Mouse (Mus musculus): ENCODE results near the gene Aanat.

DNA sequence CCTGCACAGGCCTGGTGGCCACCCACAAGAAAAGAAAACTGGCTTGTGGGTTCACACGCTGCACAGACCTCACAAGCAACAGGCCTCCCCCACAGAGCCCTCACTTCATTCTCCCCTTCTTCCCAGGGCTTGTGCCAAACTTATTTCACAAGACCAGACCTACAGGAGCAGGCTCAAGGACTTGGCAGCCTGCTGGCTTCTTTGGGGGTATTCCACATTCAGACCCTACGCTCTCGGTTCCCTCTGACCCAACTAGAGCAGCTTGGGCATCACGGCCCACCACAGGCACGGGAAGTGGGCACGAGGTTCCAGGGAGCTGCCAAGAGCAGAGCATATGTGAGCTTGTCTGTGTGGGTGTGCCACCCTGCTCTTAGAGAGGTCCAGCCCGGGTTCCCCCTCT, 31.4 kb downstream of the Aanat start:
- TF ChIP-seq CTCF (IDR thresholded peaks at IDR 0.05; ENCODE audit: low read depth): no peak
- TF ChIP-seq EP300 (IDR thresholded peaks at IDR 0.05; ENCODE audit: low read depth): no peak

Measured in heart, postnatal 0 days (tissue).